14 mouse cellular contexts compared by ENCODE assay signal in the genomic region with DNA sequence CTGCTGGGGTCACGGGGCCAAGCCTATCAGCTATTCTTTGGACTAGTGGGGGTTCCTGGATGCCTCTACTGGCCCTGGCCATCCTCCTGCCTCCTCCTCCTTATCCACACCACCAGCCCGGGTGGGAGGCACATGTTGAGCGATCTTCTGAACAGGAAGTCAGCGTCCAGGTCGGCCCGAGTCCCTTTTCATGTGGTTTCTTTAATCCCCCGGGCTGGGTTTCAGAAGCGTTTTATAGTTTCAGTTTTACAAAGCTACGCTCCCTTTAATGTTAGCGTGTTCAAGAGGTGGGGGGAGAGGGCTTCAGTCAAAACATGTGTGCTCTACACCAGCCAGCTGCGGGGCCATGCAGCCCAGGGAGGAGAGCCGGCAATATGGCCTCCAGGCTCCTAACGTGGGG. TPM values are rescaled to one million over a fixed set of nuclear protein-coding genes. Genes with fewer than 3 reads are reported as not detected.
DNase-seq lines count a peak whose midpoint lies in the region; ATAC-seq and TF ChIP-seq lines count a peak whose summit lies in the region.
"Had no signal": no experiment of that assay in that cellular context is flagged by ENCODE, and none has a peak within 500 bp of the region (broad histone marks: within the 10 kb centered on the region; RNA-seq: fewer than 3 reads in every experiment).

No protein-coding gene starts in this region.

- TF ChIP-seq CTCF in CH12.LX (conservative IDR thresholded peaks at IDR 0.05 in 1 of 2, IDR thresholded peaks at IDR 0.05 in 1 of 2; ENCODE audit: low read depth in 2 of 2, low read length in 2 of 2), result no peak

- no peak overlapping the region for H3K27ac ChIP-seq in CH12.LX (ENCODE audit: insufficient read depth, low read depth)
- H3K27ac ChIP-seq in limb, embryonic 10.5 days, result peak overlapping the region; percentile 76
- no peak overlapping the region for H3K27ac ChIP-seq in heart, embryonic 12.5 days (ENCODE audit: poor library complexity, severe bottlenecking)
- H3K27ac ChIP-seq in hindbrain, embryonic 14.5 days, result no peak overlapping the region
- H3K27ac ChIP-seq: heart, adult 2 months; hindbrain, embryonic 12.5 days; liver, embryonic 14.5 days; macrophage had no signal

- peak overlapping the region; percentile 57 for H3K4me2 ChIP-seq in CH12.LX (ENCODE audit: insufficient read depth, low read depth, poor library complexity, severe bottlenecking)
- no peak overlapping the region for H3K4me2 ChIP-seq in heart, embryonic 12.5 days
- H3K4me2 ChIP-seq in hindbrain, embryonic 14.5 days (replicated peaks), result no peak overlapping the region
- H3K4me2 ChIP-seq: hindbrain, embryonic 12.5 days had no signal

- TF ChIP-seq RAD21 in CH12.LX (IDR thresholded peaks at IDR 0.05; ENCODE audit: low read depth, low read length), result no peak

- no peaks in the 10 kb centered on the region for H3K79me2 ChIP-seq in CH12.LX (replicated peaks; ENCODE audit: control insufficient read depth, extremely low read depth, insufficient read depth, poor library complexity, severe bottlenecking)

- no peaks in the 10 kb centered on the region for H3K9me3 ChIP-seq in CH12.LX (replicated peaks; ENCODE audit: low read length)
- H3K9me3 ChIP-seq in limb, embryonic 10.5 days (replicated peaks), result no peaks in the 10 kb centered on the region
- H3K9me3 ChIP-seq in heart, embryonic 12.5 days (replicated peaks), result no peaks in the 10 kb centered on the region
- H3K9me3 ChIP-seq in hindbrain, embryonic 14.5 days (ENCODE audit: control insufficient read depth, low read length), result no peaks in the 10 kb centered on the region
- H3K9me3 ChIP-seq: hindbrain, embryonic 12.5 days had no signal

- H3K27me3 ChIP-seq in CH12.LX (replicated peaks), result peaks cover 67% of the 10 kb centered on the region
- H3K27me3 ChIP-seq in limb, embryonic 10.5 days (ENCODE audit: low read depth, poor library complexity, severe bottlenecking), result peaks cover 40% of the 10 kb centered on the region
- H3K27me3 ChIP-seq in heart, embryonic 12.5 days (replicated peaks), result peaks cover 22% of the 10 kb centered on the region
- H3K27me3 ChIP-seq in hindbrain, embryonic 14.5 days (ENCODE audit: control insufficient read depth, insufficient read depth, low read length), result no peaks in the 10 kb centered on the region

- TF ChIP-seq POLR2A in CH12.LX (IDR thresholded peaks at IDR 0.05; ENCODE audit: low read depth, low read length), result no peak

- peaks cover 11 to 12% of the 10 kb centered on the region in 2 experiments for H3K4me1 ChIP-seq in CH12.LX (ENCODE audit: control insufficient read depth in 1 of 2, insufficient read depth in 2 of 2)
- peaks cover 73% of the 10 kb centered on the region for H3K4me1 ChIP-seq in limb, embryonic 10.5 days
- H3K4me1 ChIP-seq in heart, embryonic 12.5 days (replicated peaks), result peaks cover 25% of the 10 kb centered on the region
- H3K4me1 ChIP-seq in hindbrain, embryonic 14.5 days (replicated peaks; ENCODE audit: control insufficient read depth, insufficient read depth, low read length), result no peaks in the 10 kb centered on the region

- in situ Hi-C loops in CH12.LX (cut with MboI; ENCODE audit: low pct_ligation_motif_present, low pct_unique_long_range_greater_than_20kb, low sequenced_read_pairs), result no loop called here

- no peak for ATAC-seq in heart, embryonic 12.5 days (ENCODE audit: insufficient number of reproducible peaks, low FRiP score)
- ATAC-seq in hindbrain, embryonic 14.5 days (ENCODE audit: low FRiP score), result no peak

- no peak overlapping the region for H3K9ac ChIP-seq in CH12.LX (ENCODE audit: insufficient read depth, low read depth)
- no peak overlapping the region for H3K9ac ChIP-seq in heart, embryonic 12.5 days
- H3K9ac ChIP-seq in hindbrain, embryonic 14.5 days, result no peak overlapping the region
- H3K9ac ChIP-seq: hindbrain, embryonic 12.5 days; liver, embryonic 14.5 days had no signal

- dilution Hi-C loops in CH12.LX (cut with MboI; ENCODE audit: extremely low pct_ligation_motif_present, extremely low pct_unique_long_range_greater_than_20kb, low sequenced_read_pairs), result no loop called here

- DNase-seq in B cell, adult 2 months, result peak; percentile 47 to 49
- DNase-seq in CH12.LX (ENCODE audit: extremely low read depth), result peak; percentile 78
- no peak for DNase-seq in limb, embryonic 10.5 days (ENCODE audit: low spot score)
- peak; percentile 32 to 54 for DNase-seq in thymus, adult 18-20 months
- DNase-seq in left cerebral cortex, postnatal 25 days (ENCODE audit: low spot score in 2 of 2), result no peak
- no peak for DNase-seq in hindbrain, embryonic 14.5 days (ENCODE audit: low spot score)
- DNase-seq: heart, adult 2 months; layer of hippocampus, adult 9-11 months had no signal

- TF ChIP-seq EP300 in CH12.LX (IDR thresholded peaks at IDR 0.05; ENCODE audit: low read length), result peak; percentile 83

- H3K4me3 ChIP-seq in CH12.LX (replicated peaks in 1 of 3; ENCODE audit: low read depth in 2 of 3, low read length in 2 of 3, poor library complexity in 1 of 3), result peak overlapping the region in 1 of 3 experiments; percentile 9
- H3K4me3 ChIP-seq in limb, embryonic 10.5 days, result no peak overlapping the region
- H3K4me3 ChIP-seq in heart, embryonic 12.5 days, result no peak overlapping the region
- no peak overlapping the region for H3K4me3 ChIP-seq in hindbrain, embryonic 14.5 days (replicated peaks; ENCODE audit: low read length)
- H3K4me3 ChIP-seq: heart, adult 2 months; hindbrain, embryonic 12.5 days had no signal

- no peaks in the 10 kb centered on the region for H3K36me3 ChIP-seq in CH12.LX (replicated peaks in 1 of 2; ENCODE audit: control insufficient read depth in 1 of 2, insufficient read depth in 1 of 2, low read length in 1 of 2)
- H3K36me3 ChIP-seq in limb, embryonic 10.5 days, result no peaks in the 10 kb centered on the region
- H3K36me3 ChIP-seq in heart, embryonic 12.5 days, result no peaks in the 10 kb centered on the region
- H3K36me3 ChIP-seq in hindbrain, embryonic 14.5 days (replicated peaks; ENCODE audit: control insufficient read depth, insufficient read depth), result no peaks in the 10 kb centered on the region
- H3K36me3 ChIP-seq: hindbrain, embryonic 12.5 days had no signal

- intact Hi-C loops in left cerebral cortex, postnatal 25 days (cut with DNase I), result no loop called here

- 55% methylated on average over 13 of the region's 13 CpGs for WGBS in limb, embryonic 10.5 days
- 72% methylated on average over 13 of the region's 13 CpGs for WGBS in heart, embryonic 12.5 days
- WGBS in hindbrain, embryonic 14.5 days, result 81% methylated on average over 13 of the region's 13 CpGs

TF ChIP-seq in CH12.LX, 34 proteins besides CTCF, POLR2A, EP300 and RAD21:
- TF ChIP-seq MYC (IDR thresholded peaks at IDR 0.05; ENCODE audit: low read depth, low read length) (peak; percentile 95), SIN3A (IDR thresholded peaks at IDR 0.05; ENCODE audit: low read length) (0 out of 2 replicates have a peak, but pooled peaks have one; percentile 66), JUN (IDR thresholded peaks at IDR 0.05; ENCODE audit: insufficient read depth, low read depth, low read length) (peak; percentile 35; the same call in 1 of the 2 replicates), TCF12 (IDR thresholded peaks at IDR 0.05; ENCODE audit: low read depth, low read length) (peak; percentile 78), NELFE (IDR thresholded peaks at IDR 0.05; ENCODE audit: low read depth, low read length) (no peak), ZMIZ1 (IDR thresholded peaks at IDR 0.05; ENCODE audit: low read depth, low read length) (no peak), MAFK (IDR thresholded peaks at IDR 0.05; ENCODE audit: insufficient replicate concordance, low read length) (peak; percentile 71; the same call in 1 of the 2 replicates), KAT2A (IDR thresholded peaks at IDR 0.05; ENCODE audit: insufficient replicate concordance, low read length) (no peak), ZKSCAN1 (IDR thresholded peaks at IDR 0.05; ENCODE audit: borderline replicate concordance, low read depth, low read length) (no peak), MAZ (IDR thresholded peaks at IDR 0.05; ENCODE audit: low read depth, low read length) (peak; percentile 78), RCOR1 (conservative IDR thresholded peaks at IDR 0.05; ENCODE audit: low read depth, low read length) (0 out of 2 replicates have a peak, but pooled peaks have one; percentile 95), MEF2A (IDR thresholded peaks at IDR 0.05; ENCODE audit: borderline replicate concordance, low read depth, low read length) (peak; percentile 76), IRF4 (IDR thresholded peaks at IDR 0.05; ENCODE audit: low read depth, low read length) (peak; percentile 96), HCFC1 (IDR thresholded peaks at IDR 0.05; ENCODE audit: low read depth, low read length) (no peak), JUND (conservative IDR thresholded peaks at IDR 0.05; ENCODE audit: low read depth, low read length) (no peak), CHD2 (IDR thresholded peaks at IDR 0.05; ENCODE audit: low read length) (peak; percentile 70), MXI1 (IDR thresholded peaks at IDR 0.05; ENCODE audit: low read depth, low read length) (peak; percentile 79), ETS1 (conservative IDR thresholded peaks at IDR 0.05; ENCODE audit: low read depth, low read length) (peak; percentile 76), BHLHE40 (IDR thresholded peaks at IDR 0.05; ENCODE audit: low read depth, low read length) (peak; percentile 96), ELF1 (IDR thresholded peaks at IDR 0.05; ENCODE audit: low read depth, low read length) (peak; percentile 65), POLR2AphosphoS2 (IDR thresholded peaks at IDR 0.05; ENCODE audit: low read depth, low read length) (no peak), NRF1 (IDR thresholded peaks at IDR 0.05; ENCODE audit: low read depth, low read length) (no peak)

RNA-seq across cellular contexts. Expression of a gene that starts 40.4 kb away (rescaled TPM):
- not detected in 2 replicates for total RNA-seq in CH12.LX (2012; rRNA removed)
- not detected in 2 replicates for total RNA-seq in CH12.LX (2014; rRNA removed)
- not detected in 2 replicates for polyA plus RNA-seq in CH12.LX (2012; ENCODE audit: insufficient read length, low read depth)
- polyA plus RNA-seq in limb, embryonic 10.5 days (2016; fragmentation: Nextera tagmentation; extraction: Ambion mirVana), result not detected in 2 replicates
- polyA plus RNA-seq in heart, embryonic 12.5 days (2016; fragmentation: Nextera tagmentation; extraction: Ambion mirVana), result 0.11 and 0.18 TPM in 2 replicates
- not detected for total RNA-seq in left cerebral cortex, postnatal 25 days (2021)
- not detected in 2 replicates for polyA plus RNA-seq in hindbrain, embryonic 14.5 days (2014; fragmentation: Nextera tagmentation; extraction: Ambion mirVana)
- total RNA-seq: adrenal gland, adult 18-20 months had no signal
- polyA plus RNA-seq: hindbrain, embryonic 12.5 days; kidney, embryonic 16.5 days; liver, embryonic 14.5 days; macrophage had no signal

RNA-seq across cellular contexts. Expression of a gene that starts 56.7 kb away (rescaled TPM):
- total RNA-seq in CH12.LX (2012; rRNA removed) (176 and 238 TPM in 2 replicates), CH12.LX (2014; rRNA removed) (341 and 403 TPM in 2 replicates)
- 617 and 618 TPM in 2 replicates for polyA plus RNA-seq in CH12.LX (2012; ENCODE audit: insufficient read length, low read depth)
- polyA plus RNA-seq in limb, embryonic 10.5 days (2016; fragmentation: Nextera tagmentation; extraction: Ambion mirVana), result 446 and 455 TPM in 2 replicates
- 200 and 211 TPM in 2 replicates for polyA plus RNA-seq in heart, embryonic 12.5 days (2016; fragmentation: Nextera tagmentation; extraction: Ambion mirVana)
- total RNA-seq in left cerebral cortex, postnatal 25 days (2021), result 100 to 1,000 TPM; 187 to 201 TPM
- 80.4 and 91.1 TPM in 2 replicates for polyA plus RNA-seq in hindbrain, embryonic 14.5 days (2014; fragmentation: Nextera tagmentation; extraction: Ambion mirVana)

Comparison
In these comparisons a context has a peak if more than half of its experiments do, and no peak if none do; other contexts are left out.
1. DNase-seq: peak in B cell, adult 2 months (2 of 2), CH12.LX (single experiment) and thymus, adult 18-20 months (2 of 2); none in limb, embryonic 10.5 days (single experiment), left cerebral cortex, postnatal 25 days (0 of 2) and hindbrain, embryonic 14.5 days (single experiment).